Mouse (Mus musculus) spleen, postnatal 4 days (tissue): ENCODE results near the gene Rrbp1.

ENCODE experiments used
- DNase-seq, 2 experiments: peaks; one replicate each; pipeline ENCODE4 v3.0.0; 2022; ENCODE audit warnings: low spot score in 2 of 2

Rrbp1 gene

GRCm38 (mm10) chr2:143955004-143955403 lies 56.1 kb downstream of the Rrbp1 start:
- no peak for DNase-seq

- DNase-seq: peak in 1 of 2 experiments; percentile 54
Measured at GRCm38 (mm10) chr2:143953944-143954343, 57.1 kb downstream of the Rrbp1 start.

- DNase-seq: peak in 1 of 2 experiments; percentile 58
Measured at GRCm38 (mm10) chr2:143951546-143952315, 59.3 kb downstream of the Rrbp1 start.

- DNase-seq: no peak
Measured at GRCm38 (mm10) chr2:143951028-143951420, 60.0 kb downstream of the Rrbp1 start.

- DNase-seq: peak in 1 of 2 experiments; percentile 60
Measured at GRCm38 (mm10) chr2:143950290-143951027, 60.6 kb downstream of the Rrbp1 start.

- peak in 1 of 2 experiments; percentile 57 for DNase-seq
Measured at GRCm38 (mm10) chr2:143949217-143949616, 61.8 kb downstream of the Rrbp1 start.

GRCm38 (mm10) chr2:143948416-143948815 lies 62.6 kb downstream of the Rrbp1 start:
- DNase-seq: no peak

GRCm38 (mm10) chr2:143947981-143948380 lies 63.1 kb downstream of the Rrbp1 start:
- DNase-seq: peak in 1 of 2 experiments; percentile 60

- peak in 1 of 2 experiments; percentile 52 for DNase-seq
Measured at GRCm38 (mm10) chr2:143946399-143946798, 64.7 kb downstream of the Rrbp1 start.

GRCm38 (mm10) chr2:143945466-143946075 lies 65.5 kb downstream of the Rrbp1 start:
- peak in 1 of 2 experiments; percentile 69 for DNase-seq

- DNase-seq: peak in 1 of 2 experiments; percentile 54
Measured at GRCm38 (mm10) chr2:143944796-143945195, 66.3 kb downstream of the Rrbp1 start.

GRCm38 (mm10) chr2:143940406-143940805 lies 70.7 kb downstream of the Rrbp1 start:
- peak in 1 of 2 experiments; percentile 57 for DNase-seq

GRCm38 (mm10) chr2:143937861-143938260 lies 73.2 kb downstream of the Rrbp1 start:
- DNase-seq: no peak

GRCm38 (mm10) chr2:143934439-143934838 lies 76.6 kb downstream of the Rrbp1 start:
- DNase-seq: no peak

GRCm38 (mm10) chr2:143933516-143933915 lies 77.5 kb downstream of the Rrbp1 start:
- DNase-seq: no peak

- DNase-seq: no peak
Measured at GRCm38 (mm10) chr2:143932340-143932873, 78.7 kb downstream of the Rrbp1 start.

- no peak for DNase-seq
Measured at GRCm38 (mm10) chr2:143929607-143930311, 81.3 kb downstream of the Rrbp1 start.

- DNase-seq: no peak
Measured at GRCm38 (mm10) chr2:143925826-143926225, 85.2 kb downstream of the Rrbp1 start.

GRCm38 (mm10) chr2:143924085-143924484 lies 87.0 kb downstream of the Rrbp1 start:
- no peak for DNase-seq

GRCm38 (mm10) chr2:143918831-143919502 lies 92.1 kb downstream of the Rrbp1 start:
- DNase-seq: no peak

- DNase-seq: no peak
Measured at GRCm38 (mm10) chr2:143917622-143918021, 93.4 kb downstream of the Rrbp1 start.
